8 mouse cellular contexts compared by ENCODE assay signal in the genomic region with DNA sequence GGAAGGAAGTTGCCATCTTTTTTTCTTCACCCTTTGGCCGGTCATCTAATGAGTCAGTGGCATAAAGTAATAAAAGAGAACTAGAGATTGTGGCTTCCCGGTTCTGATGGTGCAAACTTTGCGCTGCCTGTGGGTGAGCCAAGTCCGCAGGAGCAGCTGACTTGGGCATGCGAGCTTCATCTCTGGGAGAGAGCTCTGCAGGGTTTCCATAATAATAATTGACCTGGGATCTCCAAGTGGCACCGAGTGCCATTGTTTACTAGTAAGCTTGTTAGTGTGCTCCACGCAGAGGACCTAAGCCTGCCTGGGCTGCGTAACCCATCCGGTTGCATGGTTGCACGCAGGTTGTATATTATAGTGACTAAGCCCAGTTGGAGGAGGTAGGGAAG. TPM values are rescaled to one million over a fixed set of nuclear protein-coding genes. Genes with fewer than 3 reads are reported as not detected.
A peak's percentile ranks its signal among the peaks of the same experiment; 100 is the strongest.
DNase-seq lines count a peak whose midpoint lies in the region; ATAC-seq and TF ChIP-seq lines count a peak whose summit lies in the region.

No protein-coding gene starts in this region.

- peak overlapping the region; percentile 70 for H3K4me2 ChIP-seq in lung, embryonic 14.5 days
- peak overlapping the region; percentile 65 for H3K4me2 ChIP-seq in limb, embryonic 13.5 days (replicated peaks)

- no peaks in the 10 kb centered on the region for H3K36me3 ChIP-seq in lung, embryonic 14.5 days (ENCODE audit: insufficient read depth)
- no peaks in the 10 kb centered on the region for H3K36me3 ChIP-seq in limb, embryonic 13.5 days

- peaks cover 19% of the 10 kb centered on the region for H3K4me1 ChIP-seq in lung, embryonic 14.5 days (ENCODE audit: insufficient read depth)
- H3K4me1 ChIP-seq in embryonic fibroblast, embryonic 13.5 days (ENCODE audit: control insufficient read depth, insufficient read depth, low read length) = peaks cover 13% of the 10 kb centered on the region
- peaks cover 36% of the 10 kb centered on the region for H3K4me1 ChIP-seq in limb, embryonic 13.5 days
- H3K4me1 ChIP-seq in olfactory bulb, adult 2 months (ENCODE audit: control insufficient read depth, insufficient read depth, low read length) = peaks cover 12% of the 10 kb centered on the region

- H3K4me3 ChIP-seq in lung, embryonic 14.5 days (ENCODE audit: low read depth, low read length) = peak overlapping the region; percentile 99
- H3K4me3 ChIP-seq in embryonic fibroblast, embryonic 13.5 days (ENCODE audit: insufficient read depth, low read length) = peak overlapping the region; percentile 28
- peak overlapping the region; percentile 96 for H3K4me3 ChIP-seq in limb, embryonic 13.5 days
- peak overlapping the region; percentile 88 for H3K4me3 ChIP-seq in olfactory bulb, adult 2 months (ENCODE audit: insufficient read depth, low read depth, low read length)

- WGBS in lung, embryonic 14.5 days = 21% methylated on average over 10 of the region's 10 CpGs
- 18% methylated on average over 10 of the region's 10 CpGs for WGBS in limb, embryonic 13.5 days
- whole genome bisulfite sequencing in olfactory bulb, adult 2 months = 13% methylated on average over 10 of the region's 10 CpGs

- peak; percentile 50 for ATAC-seq in lung, embryonic 14.5 days (ENCODE audit: insufficient read depth)
- ATAC-seq in limb, embryonic 13.5 days (ENCODE audit: low FRiP score, low read depth) = peak; percentile 52

- no peak for TF ChIP-seq CTCF in lung, embryonic 14.5 days (IDR thresholded peaks at IDR 0.05; ENCODE audit: low read depth)
- TF ChIP-seq CTCF in embryonic fibroblast, embryonic 13.5 days (IDR thresholded peaks at IDR 0.05; ENCODE audit: borderline replicate concordance, insufficient read depth, low read length) = no peak
- TF ChIP-seq CTCF in olfactory bulb, adult 2 months (IDR thresholded peaks at IDR 0.05; ENCODE audit: insufficient read depth, low read depth, low read length) = no peak

- H3K27me3 ChIP-seq in lung, embryonic 14.5 days (ENCODE audit: insufficient read depth, low read length) = no peaks in the 10 kb centered on the region
- peaks cover 8% of the 10 kb centered on the region for H3K27me3 ChIP-seq in limb, embryonic 13.5 days

- no peak overlapping the region for H3K27ac ChIP-seq in lung, embryonic 14.5 days (ENCODE audit: low read depth)
- 0 out of 2 replicates have a peak overlapping the region, but pooled peaks have one; percentile 15 for H3K27ac ChIP-seq in embryonic fibroblast, embryonic 13.5 days (ENCODE audit: insufficient read depth, low read length)
- no peak overlapping the region for H3K27ac ChIP-seq in limb, embryonic 13.5 days
- H3K27ac ChIP-seq in olfactory bulb, adult 2 months (ENCODE audit: insufficient read depth, low read depth, low read length) = no peak overlapping the region

- no peak for TF ChIP-seq POLR2A in embryonic fibroblast, embryonic 13.5 days (IDR thresholded peaks at IDR 0.05; ENCODE audit: low read depth, low read length)
- no peak for TF ChIP-seq POLR2A in olfactory bulb, adult 2 months (IDR thresholded peaks at IDR 0.05; ENCODE audit: insufficient read depth, low read depth, low read length)

- H3K9ac ChIP-seq in lung, embryonic 14.5 days = peak overlapping the region; percentile 42
- peak overlapping the region; percentile 59 for H3K9ac ChIP-seq in limb, embryonic 13.5 days

- DNase-seq in lung, embryonic 14.5 days = no peak
- DNase-seq in lung, postnatal 14 days = no peak
- no peak for DNase-seq in frontal cortex, postnatal 14 days (ENCODE audit: low spot score in 2 of 2)
- no peak for DNase-seq in adrenal gland, adult 18-20 months (ENCODE audit: low spot score in 2 of 2)
- no peak for DNase-seq in frontal cortex, postnatal 25 days (ENCODE audit: low spot score in 2 of 2)

- no peaks in the 10 kb centered on the region; the same call in 1 of the 2 replicates for H3K9me3 ChIP-seq in lung, embryonic 14.5 days (ENCODE audit: low read depth, low read length)
- no peaks in the 10 kb centered on the region for H3K9me3 ChIP-seq in limb, embryonic 13.5 days

RNA-seq across cellular contexts. Expression of a gene that starts 0.5 kb away (rescaled TPM):
- 25.0 and 25.2 TPM in 2 replicates for polyA plus RNA-seq in lung, embryonic 14.5 days (2014; fragmentation: Nextera tagmentation; extraction: Ambion mirVana)
- 53.3 and 70.3 TPM in 2 replicates for polyA plus RNA-seq in embryonic fibroblast, embryonic 13.5 days (2011; ENCODE audit: insufficient read length, low read depth, missing spikeins)
- 24.6 and 26.9 TPM in 2 replicates for polyA plus RNA-seq in limb, embryonic 13.5 days (2015; fragmentation: Nextera tagmentation; extraction: Ambion mirVana)
- not detected in 2 replicates for polyA plus RNA-seq in olfactory bulb, adult 2 months (2012; ENCODE audit: insufficient read depth, insufficient read length, low replicate concordance, missing spikeins)
- total RNA-seq in adrenal gland, adult 18-20 months (2021) = 10 to 100 TPM; 28.7 to 30.8 TPM

RNA-seq across cellular contexts. Expression of a gene that starts 3.6 kb away (rescaled TPM):
- 1.3 and 2.0 TPM in 2 replicates for polyA plus RNA-seq in lung, embryonic 14.5 days (2014; fragmentation: Nextera tagmentation; extraction: Ambion mirVana)
- polyA plus RNA-seq in embryonic fibroblast, embryonic 13.5 days (2011; ENCODE audit: insufficient read length, low read depth, missing spikeins) = 0.18 TPM in 2 replicates
- polyA plus RNA-seq in limb, embryonic 13.5 days (2015; fragmentation: Nextera tagmentation; extraction: Ambion mirVana) = 2.1 and 2.2 TPM in 2 replicates
- not detected in 2 replicates for polyA plus RNA-seq in olfactory bulb, adult 2 months (2012; ENCODE audit: insufficient read depth, insufficient read length, low replicate concordance, missing spikeins)
- under 1 TPM; 0.16 to 0.17 TPM for total RNA-seq in adrenal gland, adult 18-20 months (2021)

RNA-seq across cellular contexts. Expression of a gene that starts 51.6 kb away (rescaled TPM):
- polyA plus RNA-seq in lung, embryonic 14.5 days (2014; fragmentation: Nextera tagmentation; extraction: Ambion mirVana) = 10.3 and 11.5 TPM in 2 replicates
- not detected in 2 replicates for polyA plus RNA-seq in embryonic fibroblast, embryonic 13.5 days (2011; ENCODE audit: insufficient read length, low read depth, missing spikeins)
- polyA plus RNA-seq in limb, embryonic 13.5 days (2015; fragmentation: Nextera tagmentation; extraction: Ambion mirVana) = 4.5 and 4.8 TPM in 2 replicates
- polyA plus RNA-seq in olfactory bulb, adult 2 months (2012; ENCODE audit: insufficient read depth, insufficient read length, low replicate concordance, missing spikeins) = not detected in 2 replicates
- total RNA-seq in adrenal gland, adult 18-20 months (2021) = not detected

Comparison
In these comparisons a context has a peak if more than half of its experiments do, and no peak if none do; other contexts are left out.
1. H3K4me3 ChIP-seq: peak in every context shown above with its lines; median percentile 99 in lung, embryonic 14.5 days; 96 in limb, embryonic 13.5 days; 88 in olfactory bulb, adult 2 months; 28 in embryonic fibroblast, embryonic 13.5 days.